Mouse (Mus musculus) gastrocnemius, adult 2 months (tissue): ENCODE measurements around the gene Rnf34. TPM values are rescaled to one million over a fixed set of nuclear protein-coding genes. Genes with fewer than 3 reads are reported as not detected.
A peak's percentile ranks its signal among the peaks of the same experiment; 100 is the strongest.

Experiments used
- DNase-seq: peaks from one replicate; pipeline ENCODE4 v3.0.0; 2022
- H3K27ac ChIP-seq: fragments of 200-600 bp; 2 replicates; pipeline ENCODE4 v1.8.1; 2022; ENCODE audit warnings: mild to moderate bottlenecking
- H3K4me3 ChIP-seq: fragments of 200-600 bp; 2 replicates; pipeline ENCODE4 v1.8.1; 2022; ENCODE audit warnings: mild to moderate bottlenecking, moderate library complexity
- CTCF ChIP-seq: fragments of 200-600 bp; IDR thresholded peaks from 2 replicates; pipeline ENCODE4 v1.8.1; 2022; ENCODE audit warnings: antibody characterized with exemption, mild to moderate bottlenecking, moderate library complexity
- intact Hi-C: fragments of 180-260 bp; cut with DNase I; formaldehyde crosslinking; loops from one replicate; pipeline ENCODE4 v1.15.1; 2025
- total RNA-seq, 2 experiments: library from RNA; stranded (reverse); gene quantifications; 2 replicates each; pipeline ENCODE4 v1.2.3; 2021

Gene Rnf34
- total RNA-seq, 2 experiments from 2014 or later, result 20.0 to 21.4 TPM

GRCm38 (mm10) chr5:122909481-122909880 is 59.6 kb downstream of the Rnf34 start:
- peak overlapping the region; percentile 7; the same call in 1 of the 2 replicates for H3K4me3 ChIP-seq
- intact Hi-C loops, result no loop called here
- TF ChIP-seq CTCF, result no peak
- DNase-seq, result peak; percentile 41
- H3K27ac ChIP-seq, result peak overlapping the region; percentile 13

- no peak for DNase-seq
- Histone ChIP-seq H3K4me3 (no peak overlapping the region), H3K27ac (no peak overlapping the region)
- intact Hi-C loops, result no loop called here
- TF ChIP-seq CTCF, result peak; percentile 10; the same call in 1 of the 2 replicates
Measured at GRCm38 (mm10) chr5:122912863-122913262, 63.0 kb downstream of the Rnf34 start.

GRCm38 (mm10) chr5:122916147-122916546 is 66.3 kb downstream of the Rnf34 start:
- DNase-seq, result no peak
- intact Hi-C loops, result no loop called here
- Histone ChIP-seq H3K27ac (no peak overlapping the region), H3K4me3 (no peak overlapping the region)
- TF ChIP-seq CTCF, result no peak

- no peak for DNase-seq
- TF ChIP-seq CTCF, result no peak
- no peak overlapping the region for H3K4me3 ChIP-seq
- intact Hi-C loops, result no loop called here
- H3K27ac ChIP-seq, result no peak overlapping the region
Measured at GRCm38 (mm10) chr5:122917982-122918711, 68.3 kb downstream of the Rnf34 start.

- intact Hi-C loops, result no loop called here
- DNase-seq, result no peak
- H3K4me3 ChIP-seq, result no peak overlapping the region
- no peak for TF ChIP-seq CTCF
- H3K27ac ChIP-seq, result no peak overlapping the region
Measured at GRCm38 (mm10) chr5:122920557-122920956, 70.7 kb downstream of the Rnf34 start.

Other genes starting within 250 kb of the Rnf34 start
- 1 to 10 TPM; 4.6 to 8.5 TPM for gene Ift81, start 235.5 kb upstream of the Rnf34 start, total RNA-seq
- gene P2rx7, start 206.1 kb upstream of the Rnf34 start, total RNA-seq, result 1 to 10 TPM; 1.8 TPM
- gene P2rx4, start 142.5 kb upstream of the Rnf34 start, total RNA-seq, result 1 to 10 TPM; 3.8 to 5.5 TPM
- 1 to 10 TPM; 3.6 to 5.2 TPM for gene Camkk2, start 70.6 kb upstream of the Rnf34 start, total RNA-seq
- gene Anapc5, start 28.7 kb upstream of the Rnf34 start, total RNA-seq, result 100 to 1,000 TPM; 366 to 502 TPM
- 10 to 100 TPM; 11.5 to 13.3 TPM for gene Kdm2b, start 139.8 kb downstream of the Rnf34 start, total RNA-seq
- gene Orai1, start 165.0 kb downstream of the Rnf34 start, total RNA-seq, result 10 to 100 TPM; 32.1 to 38.7 TPM
- gene Morn3, start 197.0 kb downstream of the Rnf34 start, total RNA-seq, result not detected
- gene Tmem120b, start 218.4 kb downstream of the Rnf34 start, total RNA-seq, result 10 to 100 TPM; 19.2 to 23.2 TPM